Mouse (Mus musculus): ENCODE results near the gene Mtnr1b.
"Not testable (repeated sequence)": the region's sequence is repeated elsewhere in the genome, so short reads cannot be mapped to it uniquely, and the experiment has no call there.

Mtnr1b gene

GRCm38 (mm10) chr9:15874506-15875160 lies at the start of gene Mtnr1b:
Gene Mtnr1b (minus strand): TSS chr9:15874556.
- DNase-seq (ENCODE audit: low spot score), result no peak

GRCm38 (mm10) chr9:15920271-15920670 lies 45.9 kb upstream of the Mtnr1b start:
- DNase-seq (ENCODE audit: low spot score), result no peak

GRCm38 (mm10) chr9:15919373-15920005 lies 45.1 kb upstream of the Mtnr1b start:
- DNase-seq (ENCODE audit: low spot score), result no peak

GRCm38 (mm10) chr9:15916600-15916999 lies 42.2 kb upstream of the Mtnr1b start:
- DNase-seq (ENCODE audit: low spot score), result no peak

- no peak for DNase-seq (ENCODE audit: low spot score)
Observed at GRCm38 (mm10) chr9:15912735-15913134, 38.4 kb upstream of the Mtnr1b start.

- no peak for DNase-seq (ENCODE audit: low spot score)
Observed at GRCm38 (mm10) chr9:15909397-15910113, 35.2 kb upstream of the Mtnr1b start.

GRCm38 (mm10) chr9:15903948-15904750 lies 29.8 kb upstream of the Mtnr1b start:
- no peak for DNase-seq (ENCODE audit: low spot score)

- no peak for DNase-seq (ENCODE audit: low spot score)
Observed at GRCm38 (mm10) chr9:15898112-15898511, 23.8 kb upstream of the Mtnr1b start.

GRCm38 (mm10) chr9:15886756-15887155 lies 12.4 kb upstream of the Mtnr1b start:
- no peak for DNase-seq (ENCODE audit: low spot score)

- no peak for DNase-seq (ENCODE audit: low spot score)
Observed at GRCm38 (mm10) chr9:15880754-15881153, 6.4 kb upstream of the Mtnr1b start.

- no peak for DNase-seq (ENCODE audit: low spot score)
Observed at GRCm38 (mm10) chr9:15880160-15880603, 5.8 kb upstream of the Mtnr1b start.

- DNase-seq (ENCODE audit: low spot score), result no peak
Observed at GRCm38 (mm10) chr9:15870013-15870412, 4.3 kb downstream of the Mtnr1b start.

- no peak for DNase-seq (ENCODE audit: low spot score)
Observed at GRCm38 (mm10) chr9:15869456-15869855, 4.9 kb downstream of the Mtnr1b start.

- no peak for DNase-seq (ENCODE audit: low spot score)
Observed at GRCm38 (mm10) chr9:15866280-15867072, 7.9 kb downstream of the Mtnr1b start.

- DNase-seq (ENCODE audit: low spot score), result no peak
Observed at GRCm38 (mm10) chr9:15861402-15861801, 13.0 kb downstream of the Mtnr1b start.

GRCm38 (mm10) chr9:15850749-15851148 lies 23.6 kb downstream of the Mtnr1b start:
- DNase-seq (ENCODE audit: low spot score), result no peak

GRCm38 (mm10) chr9:15845390-15845789 lies 29.0 kb downstream of the Mtnr1b start:
- no peak for DNase-seq (ENCODE audit: low spot score)

GRCm38 (mm10) chr9:15844936-15845335 lies 29.4 kb downstream of the Mtnr1b start:
- not testable (repeated sequence) for DNase-seq (ENCODE audit: low spot score)

GRCm38 (mm10) chr9:15813002-15813911 lies 61.1 kb downstream of the Mtnr1b start:
- no peak for DNase-seq (ENCODE audit: low spot score)

- no peak for DNase-seq (ENCODE audit: low spot score)
Observed at GRCm38 (mm10) chr9:15804296-15804695, 70.1 kb downstream of the Mtnr1b start.
